Mouse (Mus musculus) spleen, adult 18-20 months (tissue): ENCODE results near the gene Cckar.

Source experiments
- DNase-seq, 2 experiments: peaks; one replicate each; pipeline ENCODE4 v3.0.0; 2022; ENCODE audit warnings: mixed read lengths in 2 of 2

Cckar gene

GRCm38 (mm10) chr5:53671507-53671906 is 36.0 kb downstream of the Cckar start:
- DNase-seq, result no peak

GRCm38 (mm10) chr5:53670321-53670938 is 37.1 kb downstream of the Cckar start:
- no peak for DNase-seq

- DNase-seq, result no peak
These were observed 39.5 kb downstream of the Cckar start for GRCm38 (mm10) chr5:53668021-53668420.

GRCm38 (mm10) chr5:53663665-53664064 is 43.8 kb downstream of the Cckar start:
- no peak for DNase-seq

DNA sequence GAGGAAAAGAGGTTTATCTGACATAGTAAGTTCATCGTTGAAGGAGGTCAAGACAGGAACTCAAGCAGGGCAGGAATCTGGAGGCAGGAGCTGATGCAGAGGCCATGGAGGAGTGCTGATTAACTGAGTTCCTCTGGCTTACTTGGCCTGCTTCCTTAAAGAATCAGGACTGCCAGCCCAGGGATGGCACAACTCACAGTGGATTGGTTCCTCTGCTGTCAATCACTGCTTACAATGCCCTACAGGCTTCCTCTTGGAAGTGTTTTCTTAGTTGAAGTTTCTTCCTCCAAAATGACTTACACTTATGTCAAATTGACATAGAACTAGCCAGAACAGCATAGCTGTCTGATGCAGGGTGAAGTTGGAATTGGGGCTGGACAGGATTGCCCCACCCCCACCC is 45.1 kb downstream of the Cckar start:
- DNase-seq, result no peak

- DNase-seq, result no peak
These were observed 46.0 kb downstream of the Cckar start for GRCm38 (mm10) chr5:53661508-53661907.

DNA sequence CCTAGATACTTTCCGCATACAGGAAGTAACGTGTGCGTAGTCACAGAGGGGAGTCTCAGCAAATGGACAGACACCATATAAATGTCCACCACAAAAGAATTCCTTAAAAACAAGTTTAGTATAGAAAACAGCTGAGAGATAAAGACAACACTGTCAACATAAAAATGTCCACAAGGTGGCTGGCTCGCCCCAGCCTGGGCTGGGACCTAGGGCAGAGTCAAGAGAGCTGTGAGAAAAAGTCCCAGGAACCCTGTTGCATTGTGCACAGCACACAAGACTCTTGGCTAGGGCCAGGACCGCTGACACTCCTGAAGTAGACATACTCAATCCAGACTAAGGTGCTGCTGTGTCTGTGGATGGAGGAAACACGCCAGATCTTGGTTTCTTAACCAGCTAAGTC is 49.6 kb downstream of the Cckar start:
- no peak for DNase-seq

- no peak for DNase-seq
These were observed 50.9 kb downstream of the Cckar start for GRCm38 (mm10) chr5:53656596-53656995.
